Mouse (Mus musculus): ENCODE measurements around the gene Phb2. TPM values are rescaled to one million over a fixed set of nuclear protein-coding genes. Genes with fewer than 3 reads are reported as not detected.

The Phb2 gene
- polyA plus RNA-seq, 1 experiment from 2014 or later: 335 TPM

- H3K36me3 ChIP-seq (ENCODE audit: control insufficient read depth, insufficient read depth, low read length): no peaks in the 10 kb centered on the region
- under 1% methylated on average over 59 of the region's 100 CpGs for WGBS (ENCODE audit: insufficient replicate concordance)
- H3K4me3 ChIP-seq (ENCODE audit: low read depth, low read length): peak within 1 kb of the TSS; percentile 89
- H3K9ac ChIP-seq (ENCODE audit: low read depth, low read length): peak within 1 kb of the TSS; percentile 93
- peak; percentile 71 for ATAC-seq (replicated peaks; ENCODE audit: insufficient number of reproducible peaks, low FRiP score, low TSS enrichment)
- peaks cover 34% of the 10 kb centered on the region for H3K4me1 ChIP-seq (ENCODE audit: control insufficient read depth, insufficient read depth, low read length)
- H3K4me2 ChIP-seq: peak within 1 kb of the TSS; percentile 82
- H3K27ac ChIP-seq (ENCODE audit: low read depth, low read length): peak within 1 kb of the TSS; percentile 95
- no peaks in the 10 kb centered on the region for H3K9me3 ChIP-seq (replicated peaks; ENCODE audit: control insufficient read depth, low read length)
- peaks cover 5% of the 10 kb centered on the region; the same call in 1 of the 2 replicates for H3K27me3 ChIP-seq (ENCODE audit: control insufficient read depth, insufficient read depth, low read length)
Observed at GRCm38 (mm10) chr6:124755831-124756595, 43.9 kb downstream of the Phb2 start, which contains the start of the genes Gm45234 and Atn1. Gm45234 (minus strand) TSS chr6:124756021. Atn1 (minus strand) TSS chr6:124756524.

DNA sequence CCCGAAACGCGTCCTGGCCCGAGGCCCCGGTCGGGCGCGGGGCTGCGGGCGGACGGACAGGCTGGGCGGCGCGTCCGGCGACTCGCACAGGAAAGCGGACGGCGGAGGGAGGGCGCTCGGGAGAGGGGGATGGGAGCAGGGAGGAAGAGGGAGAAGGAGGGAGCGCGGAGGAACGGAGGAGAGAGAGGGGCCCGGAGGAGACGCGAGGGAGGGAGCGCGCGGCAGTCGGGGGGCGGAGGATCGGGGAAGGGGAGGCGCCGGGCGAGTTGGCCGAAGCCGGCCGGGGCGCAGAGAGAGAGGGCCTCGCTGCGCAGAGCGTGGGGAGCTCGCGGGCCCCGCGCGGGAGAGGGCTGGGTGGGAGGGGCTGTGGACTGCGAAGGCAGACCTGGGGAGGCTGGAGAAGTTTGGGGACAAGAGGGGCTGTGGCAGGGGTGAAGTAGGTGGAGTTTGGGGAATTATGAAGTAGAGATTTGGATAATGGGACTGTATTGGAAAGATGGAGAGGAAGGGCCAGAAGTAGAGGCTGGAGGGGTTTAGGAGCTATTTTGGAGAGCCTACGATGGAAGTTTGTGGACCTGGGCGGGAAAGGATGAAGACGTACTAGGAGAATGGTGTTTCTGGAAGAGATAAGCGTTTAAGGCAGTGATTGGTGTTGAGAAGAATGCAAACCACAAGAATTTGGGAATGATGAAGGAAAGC, 44.7 kb downstream of the Phb2 start:
- Histone ChIP-seq H3K4me3 (ENCODE audit: low read depth, low read length) (peak overlapping the region; percentile 89), H3K4me2 (peak overlapping the region; percentile 82), H3K27ac (ENCODE audit: low read depth, low read length) (peak overlapping the region; percentile 95), H3K4me1 (ENCODE audit: control insufficient read depth, insufficient read depth, low read length) (peaks cover 34% of the 10 kb centered on the region), H3K27me3 (ENCODE audit: control insufficient read depth, insufficient read depth, low read length) (peaks cover 5% of the 10 kb centered on the region; the same call in 1 of the 2 replicates), H3K9ac (ENCODE audit: low read depth, low read length) (peak overlapping the region; percentile 93), H3K9me3 (replicated peaks; ENCODE audit: control insufficient read depth, low read length) (no peaks in the 10 kb centered on the region), H3K36me3 (ENCODE audit: control insufficient read depth, insufficient read depth, low read length) (no peaks in the 10 kb centered on the region)
- 1% methylated on average over 52 of the region's 54 CpGs for WGBS (ENCODE audit: insufficient replicate concordance)
- ATAC-seq (replicated peaks; ENCODE audit: insufficient number of reproducible peaks, low FRiP score, low TSS enrichment): peak; percentile 64

DNA sequence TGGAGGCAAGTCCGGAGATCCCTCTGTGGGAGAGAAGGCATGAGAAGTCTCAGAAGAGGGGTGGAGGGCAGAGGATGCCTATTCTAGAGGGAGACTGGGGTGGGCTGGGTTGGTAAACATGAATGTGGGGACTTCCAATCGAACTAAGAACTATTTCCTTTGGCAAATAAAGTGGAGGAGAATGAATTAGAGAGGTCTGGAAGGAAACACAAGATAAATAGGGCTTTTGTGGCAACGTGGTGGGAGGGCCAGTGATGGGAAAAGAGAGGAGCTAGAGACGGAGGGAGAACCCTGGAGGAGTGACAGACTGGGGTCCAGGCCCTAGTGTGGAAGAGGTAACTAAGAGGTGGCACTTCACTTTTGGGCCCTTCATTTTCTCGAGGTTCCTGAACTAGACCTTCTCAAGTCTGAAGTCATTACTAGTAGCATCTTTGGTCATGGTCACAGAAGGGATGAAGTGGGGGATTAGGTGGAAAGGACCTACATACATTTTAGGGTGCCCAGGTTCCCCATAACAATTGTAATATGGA, 45.3 kb downstream of the Phb2 start:
- Histone ChIP-seq H3K27ac (ENCODE audit: low read depth, low read length) (peak overlapping the region; percentile 95), H3K9ac (ENCODE audit: low read depth, low read length) (peak overlapping the region; percentile 93), H3K4me1 (ENCODE audit: control insufficient read depth, insufficient read depth, low read length) (peaks cover 34% of the 10 kb centered on the region), H3K9me3 (replicated peaks; ENCODE audit: control insufficient read depth, low read length) (no peaks in the 10 kb centered on the region), H3K4me3 (ENCODE audit: low read depth, low read length) (peak overlapping the region; percentile 89), H3K36me3 (ENCODE audit: control insufficient read depth, insufficient read depth, low read length) (no peaks in the 10 kb centered on the region), H3K27me3 (ENCODE audit: control insufficient read depth, insufficient read depth, low read length) (peaks cover 5% of the 10 kb centered on the region; the same call in 1 of the 2 replicates), H3K4me2 (peak overlapping the region; percentile 82)
- WGBS (ENCODE audit: insufficient replicate concordance): 10% methylated on average over 5 of the region's 5 CpGs
- no peak for ATAC-seq (replicated peaks; ENCODE audit: insufficient number of reproducible peaks, low FRiP score, low TSS enrichment)

DNA sequence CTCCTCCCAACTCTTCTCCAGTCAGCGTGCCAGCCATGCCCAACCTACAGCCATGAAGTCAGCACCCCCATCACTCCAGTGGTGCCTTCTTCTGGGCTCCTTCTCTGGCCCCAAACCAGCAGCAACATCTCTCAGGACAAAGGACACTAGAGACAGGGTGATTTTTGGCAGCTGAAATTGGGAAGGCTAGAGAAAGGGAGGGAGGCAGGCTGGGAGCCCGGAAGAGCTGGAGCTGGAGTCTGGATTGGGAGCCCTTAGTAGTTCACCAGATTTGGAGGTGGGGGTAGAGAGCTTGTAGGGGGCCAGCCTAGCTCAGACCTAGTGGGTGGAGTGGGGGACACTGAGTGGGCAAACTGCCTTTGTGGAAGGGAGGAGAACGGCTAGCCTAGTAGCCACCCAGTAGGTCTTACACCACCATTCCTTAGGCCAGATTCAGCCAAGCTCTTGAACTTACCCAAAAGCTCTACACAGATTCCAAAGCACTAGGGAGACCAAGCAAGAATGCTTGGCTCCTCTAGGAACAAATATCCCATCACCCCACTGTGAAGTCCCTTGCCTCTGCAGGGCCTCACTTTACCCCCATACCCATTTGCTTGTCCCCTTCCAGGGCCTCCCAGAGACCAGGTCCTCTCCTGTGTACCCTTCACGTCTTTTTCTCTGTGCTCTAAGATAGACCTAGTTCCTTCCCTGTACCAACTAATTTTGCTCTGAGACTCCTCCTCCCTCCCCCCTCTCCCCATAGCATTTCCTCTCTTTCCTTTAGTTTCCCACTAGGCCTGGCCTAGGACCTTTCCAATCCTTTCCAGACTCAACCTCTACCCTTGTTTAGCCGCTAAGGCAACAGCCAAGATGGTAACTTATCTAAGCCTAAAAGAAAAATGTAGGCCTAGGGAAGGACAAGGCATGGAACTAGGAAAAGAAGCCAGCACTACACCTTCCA, 46.0 kb downstream of the Phb2 start:
- H3K27ac ChIP-seq (ENCODE audit: low read depth, low read length): peak overlapping the region; percentile 95; the same call in 1 of the 2 replicates
- peaks cover 34% of the 10 kb centered on the region for H3K4me1 ChIP-seq (ENCODE audit: control insufficient read depth, insufficient read depth, low read length)
- peak overlapping the region; percentile 82 for H3K4me2 ChIP-seq
- no peaks in the 10 kb centered on the region for H3K9me3 ChIP-seq (replicated peaks; ENCODE audit: control insufficient read depth, low read length)
- WGBS (ENCODE audit: insufficient replicate concordance): 36% methylated on average over 5 of the region's 5 CpGs
- H3K27me3 ChIP-seq (ENCODE audit: control insufficient read depth, insufficient read depth, low read length): peaks cover 8% of the 10 kb centered on the region; the same call in 1 of the 2 replicates
- no peaks in the 10 kb centered on the region for H3K36me3 ChIP-seq (ENCODE audit: control insufficient read depth, insufficient read depth, low read length)
- H3K4me3 ChIP-seq (ENCODE audit: low read depth, low read length): peak overlapping the region; percentile 89
- ATAC-seq (replicated peaks; ENCODE audit: insufficient number of reproducible peaks, low FRiP score, low TSS enrichment): no peak
- H3K9ac ChIP-seq (ENCODE audit: low read depth, low read length): peak overlapping the region; percentile 93; the same call in 1 of the 2 replicates

DNA sequence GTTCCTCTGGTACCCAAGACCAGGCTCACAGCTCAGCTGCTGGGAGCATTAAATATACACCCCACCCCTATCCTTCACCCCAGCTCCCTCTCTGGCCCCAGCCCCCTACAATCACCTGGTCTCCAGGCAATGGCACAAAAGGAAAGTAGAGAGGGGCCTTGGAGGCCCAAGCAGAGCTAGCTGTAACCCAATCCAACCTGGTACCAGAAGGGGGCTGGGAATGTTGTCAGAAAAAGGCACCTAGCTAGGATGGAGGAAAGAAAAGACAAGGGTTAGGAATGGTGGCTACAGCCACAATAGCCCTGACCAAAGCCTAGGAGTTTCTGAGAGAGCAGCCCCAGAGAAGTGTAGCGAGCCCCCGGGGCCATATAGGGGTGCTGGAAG, 46.7 kb downstream of the Phb2 start:
- 43% methylated on average over 2 of the region's 2 CpGs for WGBS (ENCODE audit: insufficient replicate concordance)
- Histone ChIP-seq H3K36me3 (ENCODE audit: control insufficient read depth, insufficient read depth, low read length) (no peaks in the 10 kb centered on the region), H3K27me3 (ENCODE audit: control insufficient read depth, insufficient read depth, low read length) (peaks cover 11% of the 10 kb centered on the region; the same call in 1 of the 2 replicates), H3K4me3 (ENCODE audit: low read depth, low read length) (no peak overlapping the region), H3K4me2 (peak overlapping the region; percentile 49), H3K27ac (ENCODE audit: low read depth, low read length) (peak overlapping the region; percentile 46; the same call in 1 of the 2 replicates), H3K9ac (ENCODE audit: low read depth, low read length) (peak overlapping the region; percentile 46), H3K4me1 (ENCODE audit: control insufficient read depth, insufficient read depth, low read length) (peaks cover 32% of the 10 kb centered on the region), H3K9me3 (replicated peaks; ENCODE audit: control insufficient read depth, low read length) (no peaks in the 10 kb centered on the region)
- ATAC-seq (replicated peaks; ENCODE audit: insufficient number of reproducible peaks, low FRiP score, low TSS enrichment): no peak

GRCm38 (mm10) chr6:124759259-124759658, 47.1 kb downstream of the Phb2 start:
- peaks cover 11% of the 10 kb centered on the region for H3K27me3 ChIP-seq (ENCODE audit: control insufficient read depth, insufficient read depth, low read length)
- 1% methylated on average over 5 of the region's 5 CpGs for WGBS (ENCODE audit: insufficient replicate concordance)
- no peak for ATAC-seq (replicated peaks; ENCODE audit: insufficient number of reproducible peaks, low FRiP score, low TSS enrichment)
- no peaks in the 10 kb centered on the region for H3K9me3 ChIP-seq (replicated peaks; ENCODE audit: control insufficient read depth, low read length)
- peak overlapping the region; percentile 46 for H3K9ac ChIP-seq (ENCODE audit: low read depth, low read length)
- H3K4me1 ChIP-seq (ENCODE audit: control insufficient read depth, insufficient read depth, low read length): peaks cover 29% of the 10 kb centered on the region
- no peak overlapping the region for H3K4me3 ChIP-seq (ENCODE audit: low read depth, low read length)
- H3K36me3 ChIP-seq (ENCODE audit: control insufficient read depth, insufficient read depth, low read length): no peaks in the 10 kb centered on the region
- peak overlapping the region; percentile 46; the same call in 1 of the 2 replicates for H3K27ac ChIP-seq (ENCODE audit: low read depth, low read length)
- H3K4me2 ChIP-seq: peak overlapping the region; percentile 49

DNA sequence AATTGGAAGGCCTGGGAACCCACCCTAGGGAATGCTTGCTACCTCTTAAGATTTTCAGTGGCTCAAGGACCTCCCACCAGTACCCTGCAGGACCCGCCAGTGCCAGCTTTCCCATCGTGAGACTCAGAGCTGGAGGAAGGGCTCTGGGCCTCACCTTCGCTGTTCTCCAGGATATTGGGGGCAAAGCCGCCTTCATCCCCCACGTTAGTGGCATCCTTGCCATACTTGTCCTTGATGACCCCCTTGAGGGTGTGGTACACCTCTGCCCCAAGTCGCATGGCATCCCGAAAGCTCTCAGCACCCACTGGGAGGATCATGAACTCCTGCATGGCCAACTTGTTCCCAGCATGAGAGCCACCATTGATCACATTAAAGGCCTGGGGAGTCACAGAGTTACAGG, 53.8 kb downstream of the Phb2 start:
- H3K4me2 ChIP-seq: no peak overlapping the region
- no peak overlapping the region for H3K9ac ChIP-seq (ENCODE audit: low read depth, low read length)
- H3K27ac ChIP-seq (ENCODE audit: low read depth, low read length): no peak overlapping the region
- no peak overlapping the region for H3K4me3 ChIP-seq (ENCODE audit: low read depth, low read length)
- no peak for ATAC-seq (replicated peaks; ENCODE audit: insufficient number of reproducible peaks, low FRiP score, low TSS enrichment)
- WGBS (ENCODE audit: insufficient replicate concordance): 78% methylated on average over 7 of the region's 7 CpGs
- peaks cover 22% of the 10 kb centered on the region for H3K4me1 ChIP-seq (ENCODE audit: control insufficient read depth, insufficient read depth, low read length)
- no peaks in the 10 kb centered on the region for H3K9me3 ChIP-seq (replicated peaks; ENCODE audit: control insufficient read depth, low read length)
- no peaks in the 10 kb centered on the region for H3K36me3 ChIP-seq (ENCODE audit: control insufficient read depth, insufficient read depth, low read length)
- H3K27me3 ChIP-seq (ENCODE audit: control insufficient read depth, insufficient read depth, low read length): peaks cover 19% of the 10 kb centered on the region
